Mouse (Mus musculus) limb, embryonic 14.5 days (tissue): ENCODE measurements around the gene Trio. TPM values are rescaled to one million over a fixed set of nuclear protein-coding genes. Genes with fewer than 3 reads are reported as not detected.

Experiments
- ATAC-seq: fragments of 200-750 bp; cut with Nextera tagmentation; 2 replicates; pipeline ENCODE4 v1.8.0; 2017; ENCODE audit warnings: low read depth, moderate number of reproducible peaks, moderate TSS enrichment; ENCODE audit not compliant: low FRiP score
- DNase-seq: peaks from one replicate; pipeline ENCODE4 v3.0.0-alpha.2; 2015; ENCODE audit warnings: low spot score
- H3K27ac ChIP-seq: fragments of 300-500 bp; sonication (generic); replicated peaks from 2 replicates; pipeline ENCODE4 v1.5.1; 2014; ENCODE audit warnings: low read depth, mild to moderate bottlenecking, low read length, moderate library complexity, mixed read lengths
- H3K27me3 ChIP-seq: fragments of 300-500 bp; sonication (generic); 2 replicates; pipeline ENCODE4 v1.6.1; 2014; ENCODE audit warnings: low read length, mixed read lengths; ENCODE audit not compliant: control insufficient read depth, insufficient read depth
- H3K36me3 ChIP-seq: fragments of 300-500 bp; sonication (generic); 2 replicates; pipeline ENCODE4 v1.6.1; 2014; ENCODE audit warnings: mild to moderate bottlenecking, low read length, moderate library complexity, mixed read lengths; ENCODE audit not compliant: control insufficient read depth, insufficient read depth
- H3K4me1 ChIP-seq: fragments of 300-500 bp; sonication (generic); 2 replicates; pipeline ENCODE4 v1.6.1; 2014; ENCODE audit warnings: antibody characterized with exemption, low read length, mixed read lengths; ENCODE audit not compliant: control insufficient read depth, insufficient read depth
- H3K4me2 ChIP-seq: fragments of 300-500 bp; sonication (generic); replicated peaks from 2 replicates; pipeline ENCODE4 v1.6.1; 2014; ENCODE audit warnings: low read depth, mild to moderate bottlenecking, low read length, moderate library complexity; ENCODE audit not compliant: severe bottlenecking
- H3K4me3 ChIP-seq: fragments of 300-500 bp; sonication (generic); replicated peaks from 2 replicates; pipeline ENCODE4 v1.5.1; 2014; ENCODE audit warnings: low read length
- H3K9ac ChIP-seq: fragments of 300-500 bp; sonication (generic); 2 replicates; pipeline ENCODE4 v1.6.1; 2014; ENCODE audit warnings: mild to moderate bottlenecking, low read depth, low read length, moderate library complexity; ENCODE audit not compliant: severe bottlenecking
- H3K9me3 ChIP-seq: fragments of 300-500 bp; sonication (generic); 2 replicates; pipeline ENCODE4 v1.6.1; 2016; ENCODE audit warnings: low read length; ENCODE audit not compliant: control insufficient read depth
- POLR2A ChIP-seq: fragments of 200-500 bp; IDR thresholded peaks from 2 replicates; pipeline ENCODE4 v1.8.0; 2012; ENCODE audit warnings: inconsistent platforms, mild to moderate bottlenecking, moderate library complexity, borderline replicate concordance; ENCODE audit not compliant: insufficient read depth, insufficient read length; ENCODE audit errors: extremely low read depth
- WGBS: fragments of 180-500 bp; shearing (Covaris S2); extraction: QIAGEN DNeasy Blood & Tissue Kit; methylation state at CpG from one replicate; pipeline ENCODE4 v1.1.7; 2014; 5-methylcytosine and 5-hydroxymethylcytosine counted together
- polyA plus RNA-seq, 2 experiments: library from polyadenylated mRNA; depleted of rRNA in 1 of 2; stranded (reverse) in 1 of 2; unstranded in 1 of 2; fragments of >200 nt; fragmentation: Nextera tagmentation in 1 of 2; extraction: Ambion mirVana in 1 of 2; gene quantifications; 2 replicates each; pipeline versions ENCODE4 v1.2.1 to v1.2.3; 2012 to 2014

Gene Trio
- polyA plus RNA-seq, 2 experiments, result 78.7 to 230 TPM

GRCm38 (mm10) chr15:28037651-28038050 lies 12.0 kb upstream of the Trio start:
- Histone ChIP-seq H3K27me3 (no peaks in the 10 kb centered on the region), H3K9me3 (no peaks in the 10 kb centered on the region), H3K4me3 (no peak overlapping the region), H3K9ac (no peak overlapping the region), H3K36me3 (no peaks in the 10 kb centered on the region), H3K4me2 (no peak overlapping the region), H3K27ac (no peak overlapping the region), H3K4me1 (0 out of 2 replicates have a peak, but pooled peaks cover 7% of the 10 kb centered on the region)
- ATAC-seq (no peak), DNase-seq (no peak)
- TF ChIP-seq POLR2A, result no peak
- WGBS, result 91% methylated on average over 6 of the region's 6 CpGs

DNA sequence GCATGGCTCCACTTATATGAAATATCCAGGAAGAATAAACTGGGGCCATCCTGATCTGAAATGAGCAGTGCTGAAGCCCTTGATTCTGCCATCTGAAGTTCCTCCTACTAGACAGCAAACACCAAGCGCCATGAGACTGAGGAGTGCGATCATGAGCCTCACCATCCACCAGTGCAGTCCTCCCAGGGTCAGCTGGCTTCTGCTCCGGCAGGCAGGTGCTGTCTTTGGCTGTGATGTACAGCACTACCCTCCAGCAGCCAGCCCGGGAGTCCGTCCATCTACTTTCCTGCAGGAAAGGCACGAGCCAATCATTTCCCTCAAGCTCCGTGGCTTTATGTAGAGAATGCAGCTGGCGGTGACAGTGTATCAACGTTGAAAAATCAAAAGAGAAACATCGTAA lies 10.0 kb upstream of the Trio start:
- H3K27me3 ChIP-seq, result no peaks in the 10 kb centered on the region
- H3K36me3 ChIP-seq, result no peaks in the 10 kb centered on the region
- no peak overlapping the region for H3K27ac ChIP-seq
- no peak overlapping the region for H3K9ac ChIP-seq
- ATAC-seq, result no peak
- no peak for DNase-seq
- TF ChIP-seq POLR2A, result no peak
- no peak overlapping the region for H3K4me3 ChIP-seq
- 81% methylated on average over 10 of the region's 10 CpGs for WGBS
- no peak overlapping the region for H3K4me2 ChIP-seq
- no peaks in the 10 kb centered on the region for H3K4me1 ChIP-seq
- H3K9me3 ChIP-seq, result no peaks in the 10 kb centered on the region

DNA sequence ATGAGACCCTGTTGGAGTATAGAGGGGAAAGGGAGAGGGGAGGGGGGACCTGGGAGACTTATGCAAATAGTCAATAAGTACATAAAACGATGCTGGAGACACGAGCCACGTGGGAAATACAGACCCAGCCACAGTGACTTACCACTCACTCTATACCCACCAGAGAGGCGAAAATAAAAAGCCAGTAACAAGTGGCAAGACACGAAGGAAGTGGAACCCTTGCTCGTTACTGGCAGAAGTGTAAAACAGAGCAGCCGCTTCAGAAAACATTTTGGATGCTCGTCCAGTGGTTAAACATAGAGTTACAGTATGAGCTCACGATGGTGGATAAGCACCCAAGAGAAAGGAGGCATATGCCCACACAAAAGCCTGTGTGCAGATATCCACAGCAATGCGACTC lies 9.0 kb upstream of the Trio start:
- DNase-seq (no peak), ATAC-seq (no peak)
- no peak overlapping the region for H3K4me2 ChIP-seq
- H3K4me3 ChIP-seq, result no peak overlapping the region
- no peak overlapping the region for H3K9ac ChIP-seq
- no peaks in the 10 kb centered on the region for H3K9me3 ChIP-seq
- WGBS, result 62% methylated on average over 10 of the region's 10 CpGs
- no peaks in the 10 kb centered on the region for H3K4me1 ChIP-seq
- no peaks in the 10 kb centered on the region for H3K36me3 ChIP-seq
- TF ChIP-seq POLR2A, result no peak
- H3K27me3 ChIP-seq, result no peaks in the 10 kb centered on the region
- no peak overlapping the region for H3K27ac ChIP-seq

DNA sequence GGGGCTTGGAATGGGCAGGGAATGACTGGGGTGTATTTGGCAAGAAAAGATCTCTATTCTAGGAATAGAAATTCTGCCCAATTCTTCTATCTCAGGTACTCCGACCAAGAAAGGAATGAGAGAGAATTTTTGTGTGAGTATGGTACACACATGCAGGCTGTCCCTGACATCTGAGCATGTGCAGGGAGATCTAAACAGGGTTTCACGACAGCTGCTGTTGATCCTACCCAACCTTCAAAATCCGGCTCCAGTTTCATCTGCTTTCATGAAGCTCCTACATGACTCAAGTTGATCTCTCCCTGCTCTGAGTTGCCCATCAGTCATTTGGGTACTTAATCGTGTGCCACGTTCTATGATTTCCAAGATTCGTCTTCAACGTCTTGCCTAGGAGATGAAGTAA lies 3.7 kb upstream of the Trio start:
- DNase-seq (no peak), ATAC-seq (no peak)
- H3K4me1 ChIP-seq, result 0 out of 2 replicates have a peak, but pooled peaks cover 4% of the 10 kb centered on the region
- TF ChIP-seq POLR2A, result no peak
- H3K27ac ChIP-seq, result no peak overlapping the region
- 79% methylated on average over 7 of the region's 7 CpGs for WGBS
- no peaks in the 10 kb centered on the region for H3K9me3 ChIP-seq
- H3K36me3 ChIP-seq, result no peaks in the 10 kb centered on the region
- no peak overlapping the region for H3K9ac ChIP-seq
- H3K27me3 ChIP-seq, result no peaks in the 10 kb centered on the region
- H3K4me2 ChIP-seq, result no peak overlapping the region
- H3K4me3 ChIP-seq, result no peak overlapping the region

DNA sequence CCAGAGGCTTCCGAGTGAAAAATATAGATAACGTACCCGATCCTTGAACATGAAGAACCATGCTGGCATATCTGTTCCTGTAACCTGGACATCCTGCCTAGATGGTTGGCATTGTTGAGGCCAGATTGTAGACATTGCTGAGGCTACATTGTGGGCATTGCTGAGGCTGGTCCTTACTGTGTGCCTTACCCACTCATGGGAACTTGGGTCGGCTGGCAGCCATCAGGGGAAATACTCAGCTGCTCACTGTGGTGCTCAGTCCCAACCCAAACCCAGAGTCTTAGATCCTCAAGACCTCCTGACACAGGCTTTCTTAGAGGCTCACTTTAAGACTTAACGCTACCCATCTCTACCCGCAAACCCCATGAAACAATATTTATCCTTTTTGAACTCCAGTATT lies 2.9 kb upstream of the Trio start:
- Histone ChIP-seq H3K36me3 (no peaks in the 10 kb centered on the region), H3K4me3 (no peak overlapping the region), H3K27ac (no peak overlapping the region), H3K4me2 (no peak overlapping the region), H3K4me1 (peaks cover 7% of the 10 kb centered on the region), H3K27me3 (no peaks in the 10 kb centered on the region), H3K9me3 (no peaks in the 10 kb centered on the region), H3K9ac (no peak overlapping the region)
- DNase-seq (no peak), ATAC-seq (no peak)
- WGBS, result 93% methylated on average over 6 of the region's 6 CpGs
- no peak for TF ChIP-seq POLR2A

DNA sequence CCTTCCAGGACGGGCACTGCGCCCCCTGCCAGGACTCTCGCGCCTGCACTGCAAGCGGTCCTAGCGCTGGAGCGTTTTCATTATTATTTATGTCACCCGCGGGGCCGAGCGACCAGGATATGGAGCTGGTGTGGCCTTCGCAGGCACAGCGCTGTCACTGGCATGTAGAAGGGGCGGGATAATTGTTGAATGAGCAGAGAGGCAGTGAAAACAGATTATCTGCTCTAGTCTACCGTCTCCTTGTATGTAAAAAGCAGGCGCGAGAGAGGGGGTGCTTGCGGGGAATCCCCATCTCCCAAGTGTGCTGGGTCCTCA lies 476 bp upstream of the Trio start:
- Histone ChIP-seq H3K27me3 (no peaks in the 10 kb centered on the region), H3K4me1 (peaks cover 21% of the 10 kb centered on the region), H3K27ac (no peak overlapping the region), H3K9me3 (no peaks in the 10 kb centered on the region), H3K4me3 (peak overlapping the region; percentile 87), H3K36me3 (no peaks in the 10 kb centered on the region), H3K9ac (peak overlapping the region; percentile 92), H3K4me2 (peak overlapping the region; percentile 67)
- TF ChIP-seq POLR2A, result 0 out of 2 replicates have a peak, but pooled peaks have one; percentile 22
- DNase-seq (no peak), ATAC-seq (no peak; the same call in 1 of the 2 replicates)
- under 1% methylated on average over 18 of the region's 18 CpGs for WGBS
